Mouse (Mus musculus): ENCODE measurements around the gene Myh11.

- TF ChIP-seq POLR2A (IDR thresholded peaks at IDR 0.05; ENCODE audit: borderline replicate concordance, low read depth, low read length) (no peak), CTCF (IDR thresholded peaks at IDR 0.05; ENCODE audit: low read depth, low read length) (no peak)
Measured at GRCm38 (mm10) chr16:14158536-14158935, 132.6 kb downstream of the Myh11 start.
